Mouse (Mus musculus) embryonic facial prominence, embryonic 14.5 days (tissue): ENCODE data around the gene Lrrc63. TPM values are rescaled to one million over a fixed set of nuclear protein-coding genes. Genes with fewer than 3 reads are reported as not detected.

Experiments
- ATAC-seq: fragments of 200-750 bp; cut with Nextera tagmentation; 2 replicates; pipeline ENCODE4 v1.8.0; 2017; ENCODE audit warnings: low read depth, moderate number of reproducible peaks, moderate TSS enrichment
- DNase-seq: peaks from one replicate; pipeline ENCODE4 v3.0.0-alpha.2; 2015; ENCODE audit warnings: low spot score
- H3K27ac ChIP-seq: fragments of 300-500 bp; sonication (generic); replicated peaks from 2 replicates; pipeline ENCODE4 v1.5.1; 2014; ENCODE audit warnings: low read depth, mild to moderate bottlenecking, low read length, moderate library complexity
- H3K27me3 ChIP-seq: fragments of 300-500 bp; sonication (generic); replicated peaks from 2 replicates; pipeline ENCODE4 v1.6.1; 2014; ENCODE audit warnings: low read length; ENCODE audit not compliant: control insufficient read depth, insufficient read depth
- H3K36me3 ChIP-seq: fragments of 300-500 bp; sonication (generic); 2 replicates; pipeline ENCODE4 v1.6.1; 2014; ENCODE audit warnings: low read length, mixed read lengths; ENCODE audit not compliant: control insufficient read depth, insufficient read depth
- H3K4me1 ChIP-seq: fragments of 300-500 bp; sonication (generic); 2 replicates; pipeline ENCODE4 v1.6.1; 2014; ENCODE audit warnings: antibody characterized with exemption, low read length; ENCODE audit not compliant: control insufficient read depth, insufficient read depth
- H3K4me2 ChIP-seq: fragments of 300-500 bp; sonication (generic); 2 replicates; pipeline ENCODE4 v1.6.1; 2014; ENCODE audit warnings: low read depth, mild to moderate bottlenecking, low read length, moderate library complexity, mixed read lengths
- H3K4me3 ChIP-seq: fragments of 300-500 bp; sonication (generic); 2 replicates; pipeline ENCODE4 v1.5.1; 2014; ENCODE audit warnings: low read depth, mild to moderate bottlenecking, low read length
- H3K9ac ChIP-seq: fragments of 300-500 bp; sonication (generic); 2 replicates; pipeline ENCODE4 v1.6.1; 2014; ENCODE audit warnings: low read depth, mild to moderate bottlenecking, low read length, moderate library complexity, mixed read lengths
- H3K9me3 ChIP-seq: fragments of 300-500 bp; sonication (generic); 2 replicates; pipeline ENCODE4 v1.6.1; 2016; ENCODE audit warnings: low read length; ENCODE audit not compliant: control insufficient read depth
- WGBS: fragments of 180-500 bp; shearing (Covaris S2); extraction: QIAGEN DNeasy Blood & Tissue Kit; methylation state at CpG from one replicate; pipeline ENCODE4 v1.1.7; 2014; 5-methylcytosine and 5-hydroxymethylcytosine counted together
- polyA plus RNA-seq: library from polyadenylated mRNA; unstranded; fragments of >200 nt; fragmentation: Nextera tagmentation; extraction: Ambion mirVana; gene quantifications from 2 replicates; pipeline ENCODE4 v1.2.1, GENCODE M21; 2014

Lrrc63 gene
- polyA plus RNA-seq, 1 experiment from 2014 or later = not detected

DNA sequence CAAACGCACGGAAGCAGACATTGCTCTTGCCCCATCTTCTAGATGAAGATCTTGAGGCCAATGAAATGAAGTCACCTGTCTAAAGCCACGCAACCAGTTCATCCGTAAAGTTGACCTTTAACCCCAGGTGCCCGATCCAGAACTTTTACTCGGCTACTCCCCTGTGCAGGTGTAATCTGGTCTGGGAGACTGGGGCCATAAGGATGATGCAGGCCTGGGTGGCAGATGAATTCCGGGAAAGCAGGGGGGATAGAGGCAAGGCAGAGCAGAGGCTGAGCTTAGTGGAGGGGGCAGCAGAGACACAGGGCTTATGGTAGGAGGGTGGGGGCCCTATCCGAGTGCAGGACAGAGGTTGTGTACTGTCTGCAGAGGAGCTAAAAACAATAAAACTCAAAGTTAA lies 43.6 kb upstream of the Lrrc63 start:
- H3K27ac ChIP-seq = no peak overlapping the region
- no peaks in the 10 kb centered on the region for H3K27me3 ChIP-seq
- WGBS = 75% methylated on average over 8 of the region's 8 CpGs
- H3K4me2 ChIP-seq = no peak overlapping the region
- no peaks in the 10 kb centered on the region for H3K4me1 ChIP-seq
- no peak overlapping the region for H3K4me3 ChIP-seq
- DNase-seq (no peak), ATAC-seq (no peak)
- no peak overlapping the region for H3K9ac ChIP-seq
- no peaks in the 10 kb centered on the region for H3K36me3 ChIP-seq
- no peaks in the 10 kb centered on the region for H3K9me3 ChIP-seq

DNA sequence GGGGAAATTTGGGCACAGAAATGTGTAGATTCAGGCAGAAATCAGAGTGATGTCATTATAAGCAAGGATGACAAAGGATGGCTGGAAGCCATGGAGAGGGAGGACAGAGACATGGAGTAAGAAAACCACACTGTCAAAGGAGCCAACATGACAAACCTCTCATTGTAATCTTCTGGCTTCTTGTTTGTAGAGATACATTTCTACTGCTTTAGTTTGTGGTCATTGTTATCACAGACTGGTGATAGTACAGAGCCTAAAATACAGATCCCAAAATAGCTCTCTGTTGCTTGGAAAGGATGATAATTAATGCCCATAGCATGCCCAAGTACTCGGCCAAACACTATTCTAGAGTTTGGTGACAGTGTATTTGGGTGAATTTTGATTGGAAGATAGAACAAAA lies 39.9 kb upstream of the Lrrc63 start:
- H3K9me3 ChIP-seq = no peaks in the 10 kb centered on the region
- H3K4me3 ChIP-seq = no peak overlapping the region
- no peaks in the 10 kb centered on the region for H3K27me3 ChIP-seq
- H3K27ac ChIP-seq = no peak overlapping the region
- H3K9ac ChIP-seq = no peak overlapping the region
- no peaks in the 10 kb centered on the region for H3K4me1 ChIP-seq
- WGBS = 65% methylated on average over 1 of the region's 1 CpGs
- no peaks in the 10 kb centered on the region for H3K36me3 ChIP-seq
- no peak overlapping the region for H3K4me2 ChIP-seq
- no peak for ATAC-seq
- no peak for DNase-seq

GRCm38 (mm10) chr14:75168501-75168900 lies 37.8 kb upstream of the Lrrc63 start:
- Histone ChIP-seq H3K9ac (no peak overlapping the region), H3K36me3 (no peaks in the 10 kb centered on the region), H3K4me1 (no peaks in the 10 kb centered on the region), H3K9me3 (no peaks in the 10 kb centered on the region), H3K27ac (no peak overlapping the region), H3K27me3 (no peaks in the 10 kb centered on the region), H3K4me2 (no peak overlapping the region), H3K4me3 (no peak overlapping the region)
- WGBS = 89% methylated on average over 3 of the region's 3 CpGs
- ATAC-seq (no peak), DNase-seq (no peak)

DNA sequence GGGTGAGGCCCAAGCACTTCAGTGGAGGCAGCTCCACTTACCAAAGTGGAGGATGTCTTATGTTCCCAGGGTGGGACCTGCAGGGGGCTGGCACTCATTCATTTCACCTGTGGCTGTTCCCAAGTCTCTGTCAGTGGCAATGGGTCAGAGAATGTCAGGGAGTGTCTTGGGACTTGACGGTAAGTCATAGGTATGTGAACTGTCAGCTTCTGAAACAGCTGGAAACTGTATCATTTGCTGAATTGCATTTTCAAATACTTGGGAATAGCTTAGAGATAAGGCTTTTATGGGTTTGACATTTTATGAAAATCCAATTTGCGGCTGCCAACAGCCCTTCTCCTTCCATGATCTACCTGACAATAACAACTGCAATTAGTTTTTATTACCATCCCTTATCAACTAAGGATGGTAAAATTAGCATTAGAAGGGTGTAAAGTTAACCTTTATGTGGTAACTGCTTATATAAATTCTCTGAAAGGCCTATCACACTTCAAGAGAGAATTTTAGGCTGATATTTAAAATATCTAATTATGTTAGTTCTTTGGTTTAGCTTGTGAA lies 35.0 kb upstream of the Lrrc63 start:
- DNase-seq (no peak), ATAC-seq (no peak)
- no peaks in the 10 kb centered on the region for H3K4me1 ChIP-seq
- no peaks in the 10 kb centered on the region for H3K27me3 ChIP-seq
- H3K4me3 ChIP-seq = no peak overlapping the region
- no peaks in the 10 kb centered on the region for H3K9me3 ChIP-seq
- H3K27ac ChIP-seq = no peak overlapping the region
- H3K36me3 ChIP-seq = no peaks in the 10 kb centered on the region
- no peak overlapping the region for H3K4me2 ChIP-seq
- 88% methylated on average over 2 of the region's 2 CpGs for WGBS
- no peak overlapping the region for H3K9ac ChIP-seq

DNA sequence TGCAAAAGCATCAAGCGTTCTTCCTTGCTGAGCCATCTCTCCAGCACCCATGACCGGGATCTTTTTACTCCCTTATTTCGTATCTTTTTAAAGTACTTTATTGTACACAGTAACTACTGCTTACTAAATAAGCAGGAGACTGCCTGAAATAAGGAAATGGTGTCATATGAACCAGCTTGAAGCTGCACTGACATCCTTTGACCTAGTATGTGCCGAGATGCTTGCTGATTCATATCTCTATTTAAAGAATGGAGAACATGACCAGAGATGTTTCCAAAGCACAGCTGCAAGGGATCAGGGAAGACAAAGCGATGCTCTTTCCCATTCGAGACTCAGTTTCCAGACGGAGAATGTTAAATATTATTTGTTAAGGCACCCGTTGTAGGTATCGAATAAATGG lies 33.7 kb upstream of the Lrrc63 start:
- 91% methylated on average over 9 of the region's 9 CpGs for WGBS
- no peak for DNase-seq
- Histone ChIP-seq H3K4me3 (no peak overlapping the region), H3K9ac (no peak overlapping the region), H3K36me3 (no peaks in the 10 kb centered on the region), H3K27me3 (no peaks in the 10 kb centered on the region), H3K27ac (no peak overlapping the region), H3K4me1 (no peaks in the 10 kb centered on the region), H3K4me2 (no peak overlapping the region), H3K9me3 (no peaks in the 10 kb centered on the region)
- no peak for ATAC-seq

DNA sequence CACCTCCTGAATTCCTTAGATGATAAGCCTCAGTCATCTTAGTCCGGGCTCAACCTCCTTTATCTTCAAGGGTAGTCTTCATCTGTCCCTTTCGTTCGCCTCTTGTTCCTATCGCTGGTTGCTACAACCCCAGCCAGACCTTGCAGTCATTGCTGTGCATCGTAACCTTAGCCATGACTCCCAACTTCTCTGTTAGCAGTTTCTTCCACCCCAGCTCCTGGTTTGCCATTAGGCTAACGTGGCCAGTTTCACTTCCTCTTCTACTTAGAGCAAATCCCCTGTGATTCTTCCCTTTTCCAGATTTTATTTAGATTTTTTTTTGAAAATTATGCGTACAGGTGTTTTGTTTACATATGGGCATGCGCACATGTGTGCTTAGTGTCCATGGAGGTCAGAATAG lies 33.2 kb upstream of the Lrrc63 start:
- H3K4me2 ChIP-seq = no peak overlapping the region
- ATAC-seq = no peak
- no peaks in the 10 kb centered on the region for H3K9me3 ChIP-seq
- no peak overlapping the region for H3K4me3 ChIP-seq
- no peak for DNase-seq
- H3K4me1 ChIP-seq = no peaks in the 10 kb centered on the region
- no peak overlapping the region for H3K9ac ChIP-seq
- WGBS = 87% methylated on average over 8 of the region's 8 CpGs
- no peaks in the 10 kb centered on the region for H3K27me3 ChIP-seq
- no peak overlapping the region for H3K27ac ChIP-seq
- H3K36me3 ChIP-seq = no peaks in the 10 kb centered on the region

DNA sequence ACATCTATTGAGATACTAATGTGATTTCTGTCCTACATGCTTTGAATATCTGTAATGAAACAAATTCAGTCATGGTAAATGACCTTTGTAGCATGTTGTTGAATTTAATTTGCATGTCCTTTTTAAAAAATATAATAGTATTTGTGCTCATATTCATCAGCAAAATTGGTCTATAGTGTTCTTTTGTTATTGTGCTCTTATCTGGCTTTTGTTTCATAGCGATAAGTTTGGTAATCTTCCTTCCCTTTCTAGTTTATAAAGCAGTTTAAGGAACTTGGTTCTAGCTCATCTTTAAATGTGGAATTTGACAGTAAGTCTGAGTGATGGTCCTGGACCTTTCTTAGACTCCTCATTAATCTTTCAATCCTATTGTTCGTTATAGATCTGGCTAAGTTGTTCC lies 28.7 kb upstream of the Lrrc63 start:
- Histone ChIP-seq H3K4me2 (no peak overlapping the region), H3K27ac (no peak overlapping the region), H3K4me3 (no peak overlapping the region), H3K4me1 (no peaks in the 10 kb centered on the region), H3K9me3 (no peaks in the 10 kb centered on the region), H3K36me3 (no peaks in the 10 kb centered on the region), H3K27me3 (no peaks in the 10 kb centered on the region), H3K9ac (no peak overlapping the region)
- DNase-seq (no peak), ATAC-seq (no peak)
- 87% methylated on average over 2 of the region's 2 CpGs for WGBS

- ATAC-seq = no peak
- DNase-seq = no peak
- Histone ChIP-seq H3K27ac (no peak overlapping the region), H3K4me1 (no peaks in the 10 kb centered on the region), H3K27me3 (no peaks in the 10 kb centered on the region), H3K4me3 (no peak overlapping the region), H3K36me3 (no peaks in the 10 kb centered on the region), H3K9me3 (no peaks in the 10 kb centered on the region), H3K9ac (no peak overlapping the region), H3K4me2 (no peak overlapping the region)
- 79% methylated on average over 8 of the region's 8 CpGs for WGBS
These were observed 23.8 kb upstream of the Lrrc63 start for GRCm38 (mm10) chr14:75154481-75154880.

DNA sequence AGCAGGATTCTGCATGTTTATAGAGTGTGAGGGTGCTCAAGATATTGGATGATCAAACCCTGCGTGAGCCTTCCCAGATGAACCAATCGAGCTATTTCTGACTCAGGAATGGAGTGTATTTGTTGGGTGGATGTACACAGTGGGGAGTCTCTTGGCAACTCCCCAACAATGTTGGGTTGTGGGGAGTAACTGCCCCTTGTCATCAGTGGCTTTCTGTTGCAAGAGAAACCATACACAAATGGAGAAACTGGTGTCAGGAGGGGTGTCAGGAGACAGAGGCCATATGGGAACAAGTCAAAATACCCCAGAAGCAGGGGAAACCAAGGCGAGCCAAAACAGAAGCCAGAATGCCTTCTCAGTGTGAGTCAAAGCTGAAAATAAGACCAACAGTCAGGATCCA lies 20.5 kb upstream of the Lrrc63 start:
- ATAC-seq (no peak), DNase-seq (no peak)
- 74% methylated on average over 3 of the region's 3 CpGs for WGBS
- Histone ChIP-seq H3K4me2 (no peak overlapping the region), H3K27me3 (no peaks in the 10 kb centered on the region), H3K4me3 (no peak overlapping the region), H3K9me3 (no peaks in the 10 kb centered on the region), H3K27ac (no peak overlapping the region), H3K36me3 (no peaks in the 10 kb centered on the region), H3K9ac (no peak overlapping the region), H3K4me1 (no peaks in the 10 kb centered on the region)
